In genomic region chr11:52262338-52262737, GRCm38 (mm10) we compare ENCODE assay signal across 8 mouse cellular contexts. TPM values are rescaled to one million over a fixed set of nuclear protein-coding genes. Genes with fewer than 3 reads are reported as not detected.
"Had no signal": no experiment of that assay in that cellular context is flagged by ENCODE, and none has a peak within 500 bp of the region (broad histone marks: within the 10 kb centered on the region; RNA-seq: fewer than 3 reads in every experiment).

No protein-coding gene starts in this region.

- DNase-seq: layer of hippocampus, adult 9-11 months had no signal

RNA-seq across cellular contexts. Expression of gene Olfr1371, which starts 48.6 kb away (rescaled TPM):
- total RNA-seq: layer of hippocampus, adult 2 months; layer of hippocampus, postnatal 25 days; left cerebral cortex, adult 18-20 months; left cerebral cortex, postnatal 25 days; megakaryocyte, adult 5-6 weeks; monocyte, adult 5-6 weeks; neutrophil, adult 5-6 weeks had no signal
